Mouse (Mus musculus) lung, postnatal 0 days (tissue): ENCODE measurements around the gene S100a2.

Experiments
- CTCF ChIP-seq: IDR thresholded peaks from 2 replicates; pipeline ENCODE4 v1.5.1; 2016; ENCODE audit warnings: antibody characterized with exemption, mild to moderate bottlenecking
- EP300 ChIP-seq: IDR thresholded peaks from 2 replicates; pipeline ENCODE4 v1.6.1; 2016; ENCODE audit warnings: antibody characterized with exemption, mild to moderate bottlenecking, control low read depth

DNA sequence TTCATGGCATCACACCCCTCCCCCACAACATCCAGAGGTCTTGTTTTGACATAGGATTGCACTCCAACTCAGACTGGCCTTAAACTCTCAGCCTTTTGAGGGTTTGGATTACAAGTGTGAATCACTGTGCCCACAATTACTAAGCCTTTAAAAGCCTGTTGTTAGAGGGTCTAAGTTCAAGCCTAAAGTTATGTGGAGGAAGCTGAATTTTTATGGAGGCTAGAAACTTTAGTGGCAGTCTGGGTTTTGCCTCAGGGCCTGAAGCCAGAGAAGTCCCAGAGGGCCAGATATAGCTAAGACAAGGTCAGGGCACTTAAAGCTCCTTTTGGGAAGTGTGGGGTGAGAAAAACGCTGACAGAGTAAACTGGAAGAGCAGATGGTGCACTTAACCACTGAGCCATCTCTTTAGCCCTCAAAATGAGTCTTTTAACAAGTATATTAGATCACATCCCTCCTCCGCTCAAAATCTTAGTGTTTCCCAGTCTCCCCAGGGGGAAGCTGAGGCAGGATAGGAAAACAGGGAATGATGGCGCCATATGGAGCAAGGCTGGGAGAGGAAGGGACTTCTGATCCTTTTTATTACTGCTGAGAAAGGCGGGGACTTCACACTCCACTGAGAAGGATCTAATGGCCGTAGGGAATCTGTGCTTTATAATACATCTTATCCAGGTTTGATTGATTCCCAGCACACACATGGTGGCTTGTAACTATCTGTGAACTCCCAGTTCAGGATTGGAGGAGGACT, 40.2 kb upstream of the S100a2 start:
- no peak for TF ChIP-seq EP300
- no peak for TF ChIP-seq CTCF
